Mouse (Mus musculus) midbrain, embryonic 10.5 days (tissue): ENCODE measurements at regions not wholly inside any gene's neighbourhood (a gene's known extent, or its start where the extent isn't known, plus 50 kb on each side); places are given as distances from the start of the nearest gene placed in this dataset.

ENCODE experiments used
- DNase-seq: peaks from one replicate; pipeline ENCODE4 v3.0.0-alpha.2; 2017; ENCODE audit warnings: low spot score
- H3K27ac ChIP-seq: fragments of 300-500 bp; sonication (generic); replicated peaks from 2 replicates; pipeline ENCODE4 v1.5.1; 2016; ENCODE audit warnings: mild to moderate bottlenecking
- H3K27me3 ChIP-seq: fragments of 300-500 bp; sonication (generic); 2 replicates; pipeline ENCODE4 v1.6.1; 2016; ENCODE audit warnings: low read depth, mild to moderate bottlenecking; ENCODE audit not compliant: poor library complexity, severe bottlenecking
- H3K36me3 ChIP-seq: fragments of 300-500 bp; sonication (generic); 2 replicates; pipeline ENCODE4 v1.6.1; 2016; ENCODE audit warnings: mild to moderate bottlenecking, moderate library complexity
- H3K4me1 ChIP-seq: fragments of 300-500 bp; sonication (generic); 2 replicates; pipeline ENCODE4 v1.6.1; 2016
- H3K4me3 ChIP-seq: fragments of 300-500 bp; sonication (generic); 2 replicates; pipeline ENCODE4 v1.5.1; 2016; ENCODE audit warnings: mild to moderate bottlenecking, moderate library complexity
- H3K9me3 ChIP-seq: fragments of 300-500 bp; sonication (generic); replicated peaks from 2 replicates; pipeline ENCODE4 v1.6.1; 2016; ENCODE audit warnings: mild to moderate bottlenecking
- WGBS: fragments of 180-500 bp; shearing (Covaris S2); methylation state at CpG from one replicate; pipeline ENCODE4 v1.1.7; 2016; 5-methylcytosine and 5-hydroxymethylcytosine counted together

GRCm38 (mm10) chr10:9071630-9072029 lies 185.8 kb upstream of the Sash1 start:
- Histone ChIP-seq H3K36me3 (no peaks in the 10 kb centered on the region), H3K4me1 (no peaks in the 10 kb centered on the region; the same call in 1 of the 2 replicates), H3K9me3 (no peaks in the 10 kb centered on the region), H3K4me3 (no peak overlapping the region), H3K27me3 (no peaks in the 10 kb centered on the region; the same call in 1 of the 2 replicates), H3K27ac (no peak overlapping the region)
- DNase-seq, result no peak
- 26% methylated on average over 5 of the region's 5 CpGs for WGBS

- no peak for DNase-seq
- no peak overlapping the region for H3K4me3 ChIP-seq
- no peaks in the 10 kb centered on the region; the same call in 1 of the 2 replicates for H3K27me3 ChIP-seq
- no peak overlapping the region for H3K27ac ChIP-seq
- no peaks in the 10 kb centered on the region; the same call in 1 of the 2 replicates for H3K4me1 ChIP-seq
- H3K36me3 ChIP-seq, result no peaks in the 10 kb centered on the region
- WGBS, result 80% methylated on average over 13 of the region's 13 CpGs
- no peaks in the 10 kb centered on the region for H3K9me3 ChIP-seq
Measured at GRCm38 (mm10) chr10:9069608-9070190, 183.8 kb upstream of the Sash1 start.

- no peak overlapping the region for H3K27ac ChIP-seq
- WGBS, result 85% methylated on average over 3 of the region's 3 CpGs
- no peaks in the 10 kb centered on the region; the same call in 1 of the 2 replicates for H3K4me1 ChIP-seq
- H3K9me3 ChIP-seq, result no peaks in the 10 kb centered on the region
- no peak for DNase-seq
- no peaks in the 10 kb centered on the region; the same call in 1 of the 2 replicates for H3K27me3 ChIP-seq
- no peak overlapping the region for H3K4me3 ChIP-seq
- H3K36me3 ChIP-seq, result no peaks in the 10 kb centered on the region
Measured at GRCm38 (mm10) chr10:9066566-9066965, 180.7 kb upstream of the Sash1 start.

GRCm38 (mm10) chr10:9061979-9062378 lies 176.1 kb upstream of the Sash1 start:
- Histone ChIP-seq H3K9me3 (no peaks in the 10 kb centered on the region), H3K36me3 (no peaks in the 10 kb centered on the region), H3K4me1 (peaks cover 5% of the 10 kb centered on the region), H3K27me3 (no peaks in the 10 kb centered on the region), H3K27ac (no peak overlapping the region), H3K4me3 (no peak overlapping the region)
- WGBS, result 92% methylated on average over 3 of the region's 3 CpGs
- no peak for DNase-seq

GRCm38 (mm10) chr10:9055274-9055673 lies 169.4 kb upstream of the Sash1 start:
- Histone ChIP-seq H3K36me3 (no peaks in the 10 kb centered on the region), H3K9me3 (no peaks in the 10 kb centered on the region), H3K27me3 (no peaks in the 10 kb centered on the region), H3K4me1 (no peaks in the 10 kb centered on the region), H3K4me3 (no peak overlapping the region), H3K27ac (no peak overlapping the region)
- 81% methylated on average over 3 of the region's 3 CpGs for WGBS
- DNase-seq, result no peak

- WGBS, result 64% methylated on average over 4 of the region's 4 CpGs
- Histone ChIP-seq H3K4me1 (no peaks in the 10 kb centered on the region), H3K27me3 (no peaks in the 10 kb centered on the region), H3K4me3 (no peak overlapping the region), H3K27ac (no peak overlapping the region), H3K9me3 (no peaks in the 10 kb centered on the region), H3K36me3 (no peaks in the 10 kb centered on the region)
- DNase-seq, result no peak
Measured at GRCm38 (mm10) chr10:9053371-9053770, 167.5 kb upstream of the Sash1 start.

GRCm38 (mm10) chr10:9047341-9047740 lies 161.5 kb upstream of the Sash1 start:
- H3K4me3 ChIP-seq, result no peak overlapping the region
- DNase-seq, result no peak
- no peaks in the 10 kb centered on the region for H3K36me3 ChIP-seq
- WGBS, result 94% methylated on average over 4 of the region's 4 CpGs
- no peak overlapping the region for H3K27ac ChIP-seq
- no peaks in the 10 kb centered on the region for H3K4me1 ChIP-seq
- no peaks in the 10 kb centered on the region for H3K27me3 ChIP-seq
- no peaks in the 10 kb centered on the region for H3K9me3 ChIP-seq

- H3K4me3 ChIP-seq, result no peak overlapping the region
- no peaks in the 10 kb centered on the region for H3K27me3 ChIP-seq
- DNase-seq, result no peak
- H3K4me1 ChIP-seq, result no peaks in the 10 kb centered on the region
- no peaks in the 10 kb centered on the region for H3K36me3 ChIP-seq
- WGBS, result 89% methylated on average over 9 of the region's 9 CpGs
- H3K27ac ChIP-seq, result no peak overlapping the region
- no peaks in the 10 kb centered on the region for H3K9me3 ChIP-seq
Measured at GRCm38 (mm10) chr10:9044746-9045370, 159.0 kb upstream of the Sash1 start.

- no peak overlapping the region for H3K4me3 ChIP-seq
- no peaks in the 10 kb centered on the region for H3K27me3 ChIP-seq
- H3K4me1 ChIP-seq, result no peaks in the 10 kb centered on the region
- no peaks in the 10 kb centered on the region for H3K9me3 ChIP-seq
- no peaks in the 10 kb centered on the region for H3K36me3 ChIP-seq
- 100% methylated on average over 1 of the region's 1 CpGs for WGBS
- no peak for DNase-seq
- H3K27ac ChIP-seq, result no peak overlapping the region
Measured at GRCm38 (mm10) chr10:9043507-9043906, 157.6 kb upstream of the Sash1 start.

- WGBS, result 96% methylated on average over 6 of the region's 6 CpGs
- Histone ChIP-seq H3K4me1 (no peaks in the 10 kb centered on the region), H3K4me3 (no peak overlapping the region), H3K9me3 (no peaks in the 10 kb centered on the region), H3K27ac (no peak overlapping the region), H3K36me3 (no peaks in the 10 kb centered on the region), H3K27me3 (no peaks in the 10 kb centered on the region)
- no peak for DNase-seq
Measured at GRCm38 (mm10) chr10:9030486-9030885, 144.6 kb upstream of the Sash1 start.

- 91% methylated on average over 6 of the region's 6 CpGs for WGBS
- no peak for DNase-seq
- H3K9me3 ChIP-seq, result no peaks in the 10 kb centered on the region
- H3K27ac ChIP-seq, result no peak overlapping the region
- H3K4me3 ChIP-seq, result no peak overlapping the region
- no peaks in the 10 kb centered on the region for H3K27me3 ChIP-seq
- no peaks in the 10 kb centered on the region for H3K36me3 ChIP-seq
- no peaks in the 10 kb centered on the region for H3K4me1 ChIP-seq
Measured at GRCm38 (mm10) chr10:9029506-9029905, 143.6 kb upstream of the Sash1 start.

- 95% methylated on average over 12 of the region's 12 CpGs for WGBS
- Histone ChIP-seq H3K27me3 (no peaks in the 10 kb centered on the region), H3K4me1 (no peaks in the 10 kb centered on the region), H3K4me3 (no peak overlapping the region), H3K36me3 (no peaks in the 10 kb centered on the region), H3K9me3 (no peaks in the 10 kb centered on the region), H3K27ac (no peak overlapping the region)
- DNase-seq, result no peak
Measured at GRCm38 (mm10) chr10:9027070-9027807, 141.4 kb upstream of the Sash1 start.
